Mouse (Mus musculus): ENCODE measurements at regions not wholly inside any gene's neighbourhood (a gene's known extent, or its start where the extent isn't known, plus 50 kb on each side); places are given as distances from the start of the nearest gene placed in this dataset.

DNA sequence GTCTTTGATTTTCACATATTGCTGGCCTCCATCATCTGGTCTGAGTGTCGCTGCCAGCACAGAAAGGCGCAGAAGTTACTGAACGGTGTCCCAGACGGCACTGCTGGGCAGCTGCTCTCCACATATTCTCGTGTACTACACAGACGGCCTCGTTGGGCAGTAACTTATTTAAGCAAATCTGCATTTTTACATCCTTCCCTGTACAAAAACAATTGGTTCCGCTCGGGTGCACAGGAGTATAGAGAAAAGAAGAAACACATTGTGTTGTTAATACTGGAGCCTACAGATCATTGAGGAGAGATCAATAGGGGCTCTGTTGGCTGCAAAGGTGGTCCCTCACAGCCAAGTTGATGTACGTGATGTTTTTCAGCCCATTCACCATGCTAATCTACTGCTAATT is 58.4 kb upstream of the Rasgef1b start:
- TF ChIP-seq POU5F1 (IDR thresholded peaks at IDR 0.05; ENCODE audit: borderline replicate concordance, low read length), result no peak
- no peak for TF ChIP-seq CTCF (conservative IDR thresholded peaks at IDR 0.05; ENCODE audit: low read length)

Measured in E14TG2a.4 (cell line).